Mouse (Mus musculus) mouse trophoblast stem cell (cell line): Measurements from ENCODE around the gene Cenph.
"Not testable (repeated sequence)": the region's sequence is repeated elsewhere in the genome, so short reads cannot be mapped to it uniquely, and the experiment has no call there.

ENCODE experiments used
- in situ Hi-C, 2 experiments: fragments of 300-500 bp; cut with MseI, MboI; formaldehyde crosslinking; loops; 2 replicates in 1 of 2; 3 replicates in 1 of 2; pipeline ENCODE4 v1.15.1; 2025

Gene Cenph

DNA sequence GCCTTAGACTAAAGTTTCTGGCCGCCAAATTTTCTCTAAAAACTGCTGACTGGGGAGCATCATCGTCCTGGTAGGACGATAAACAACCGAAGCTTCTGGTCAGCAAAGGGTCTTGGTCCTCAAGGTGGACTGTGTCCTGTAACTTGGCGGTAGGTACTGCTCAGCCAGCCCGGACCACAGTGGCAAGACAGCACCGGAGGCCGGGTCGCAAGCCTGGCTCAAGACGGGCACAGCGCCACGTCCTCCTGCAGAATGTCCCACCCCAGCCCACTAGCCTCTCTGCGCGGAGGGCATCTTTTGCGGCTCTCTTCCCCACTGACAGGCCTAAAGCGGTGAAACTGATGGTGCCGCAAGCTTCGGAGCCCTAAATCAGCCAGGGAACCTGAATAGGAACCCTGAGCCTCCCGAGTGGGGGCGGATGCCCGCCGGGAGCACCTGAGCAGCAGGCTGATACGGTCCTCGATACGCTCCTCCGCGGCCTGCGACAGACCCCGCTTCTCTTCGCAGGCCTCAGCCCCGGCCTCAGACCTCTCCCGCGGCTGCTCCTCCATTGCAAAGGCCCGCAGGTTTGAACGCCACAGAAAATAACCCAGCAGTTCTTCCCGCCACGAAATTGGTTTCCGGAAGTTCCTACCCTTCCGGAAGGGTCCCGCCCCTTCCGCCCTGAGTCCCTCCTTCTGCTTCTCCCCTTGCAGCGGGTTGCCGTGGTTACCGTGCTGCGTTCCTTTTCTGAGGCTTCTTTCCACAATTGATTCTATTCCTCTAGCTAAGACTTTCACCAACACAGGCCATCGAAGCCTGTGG is at the start of gene Cenph:
TSS of gene Cenph (minus strand) at position 648 of the 804 bp plus-strand sequence.
- in situ Hi-C loops, result no loop called here

DNA sequence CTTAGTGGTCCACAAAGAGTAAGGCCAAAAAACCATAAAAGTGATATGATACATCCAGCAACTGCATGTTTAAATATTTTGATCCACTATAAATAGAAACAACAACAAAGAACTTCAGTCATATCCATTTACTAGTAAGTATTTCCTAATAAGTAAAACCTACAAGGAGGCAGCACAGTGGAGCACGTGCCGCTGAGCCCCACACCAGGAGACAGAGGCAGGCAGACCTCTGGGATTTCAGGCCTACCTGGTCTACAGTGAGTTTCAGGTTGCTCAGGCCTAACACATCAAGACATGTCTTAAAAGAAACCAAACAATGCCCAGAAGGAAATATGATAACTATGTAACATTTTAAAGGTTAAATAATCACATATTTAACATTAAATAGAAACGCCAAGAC is 49.2 kb upstream of the Cenph start:
- in situ Hi-C loops, result no loop called here

DNA sequence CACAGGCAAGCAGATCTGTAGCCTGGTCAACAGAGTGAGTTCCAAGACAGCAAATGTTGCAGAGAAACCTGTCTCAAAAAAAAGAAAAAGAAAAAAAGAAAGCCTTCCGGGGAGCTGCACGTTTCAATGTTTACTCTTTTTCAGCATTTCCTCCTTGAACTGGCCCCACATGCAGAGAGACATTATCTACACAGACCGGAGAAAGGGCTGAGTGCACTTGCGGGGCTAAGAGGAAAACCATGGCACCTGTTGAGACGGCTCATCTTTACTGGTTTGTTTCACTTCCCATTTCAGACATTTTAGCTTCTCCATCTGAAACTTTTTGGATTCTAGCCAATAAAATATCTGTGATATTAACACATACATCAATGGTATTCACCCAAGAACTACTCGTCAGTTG is 48.6 kb upstream of the Cenph start:
- in situ Hi-C loops, result no loop called here

DNA sequence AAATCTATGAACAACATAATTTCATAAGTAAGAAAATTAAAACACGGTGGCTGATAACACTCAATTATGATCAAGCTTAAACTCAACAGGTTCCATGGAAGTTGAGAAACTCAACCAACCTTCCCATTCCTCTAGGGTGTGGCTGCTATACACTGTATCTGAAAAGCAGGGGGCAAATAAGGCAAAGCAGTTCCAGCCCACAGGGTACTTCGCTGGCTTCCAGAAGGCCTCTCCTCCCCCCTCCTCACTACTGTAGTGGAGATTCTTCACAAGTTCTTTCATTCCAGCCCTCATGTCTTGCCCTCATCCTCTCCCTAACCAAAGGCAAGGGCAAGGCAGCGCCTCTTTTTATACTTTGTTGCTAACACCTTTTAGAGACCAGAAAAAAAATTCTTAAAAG is 48.2 kb upstream of the Cenph start:
- in situ Hi-C loops, result no loop called here

DNA sequence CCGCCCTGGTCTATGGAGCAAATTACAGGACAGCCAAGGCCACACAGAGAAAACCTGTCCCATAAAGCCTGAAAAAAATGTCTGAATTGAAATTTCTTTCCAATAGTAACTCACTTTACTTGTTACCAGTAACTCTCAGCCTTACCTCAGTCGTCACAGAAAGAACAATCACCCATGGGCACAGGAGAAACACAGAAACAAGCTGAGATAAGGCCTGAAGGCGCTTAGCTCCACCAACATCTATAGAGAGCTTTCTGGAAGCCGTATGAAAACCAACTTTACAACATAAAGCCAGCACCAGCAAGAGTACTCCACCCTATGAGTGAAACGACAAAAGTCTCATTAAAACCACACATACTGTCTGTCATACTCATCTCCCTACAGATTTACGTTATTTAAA is 38.8 kb upstream of the Cenph start:
- in situ Hi-C loops, result no loop called here

DNA sequence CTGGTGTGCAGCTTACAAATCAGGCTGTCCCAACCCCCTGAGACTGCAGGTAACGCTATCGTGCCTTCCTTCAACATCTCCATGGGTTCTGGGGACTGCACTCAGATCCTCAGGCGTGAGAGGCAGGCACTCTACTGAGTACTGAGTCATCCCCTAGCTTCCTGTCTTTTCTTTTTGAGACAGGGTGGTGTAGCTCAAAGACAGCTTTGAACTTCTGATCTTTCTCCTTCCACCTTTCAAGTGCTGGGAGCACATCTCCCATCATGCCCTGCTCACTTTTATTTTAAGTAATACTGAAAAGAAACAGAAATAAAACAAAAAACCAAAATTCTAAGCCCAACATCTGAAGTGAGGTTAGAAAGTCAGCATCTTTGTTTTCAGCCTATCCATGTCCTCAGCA is 30.1 kb upstream of the Cenph start:
- in situ Hi-C loops, result no loop called here

DNA sequence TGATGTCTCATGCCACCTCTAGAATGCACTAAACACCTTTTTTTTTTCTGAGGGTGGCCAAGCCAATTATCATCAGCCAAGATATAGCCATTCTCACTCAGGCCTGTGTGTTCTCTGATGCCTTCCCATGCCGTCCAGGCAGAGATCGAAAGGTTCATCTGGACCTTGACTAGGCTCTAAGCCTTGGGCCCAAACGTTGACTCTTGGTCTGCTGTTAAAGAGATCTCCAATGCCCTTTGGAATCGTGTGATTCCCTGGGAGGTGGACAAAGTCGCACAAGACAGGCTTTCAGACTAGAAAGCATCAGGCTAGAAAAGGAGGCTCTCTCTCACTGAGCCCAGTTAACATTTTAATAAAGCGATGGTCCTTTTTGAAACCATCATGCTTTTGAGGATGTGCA is 21.5 kb upstream of the Cenph start:
- in situ Hi-C loops, result no loop called here

DNA sequence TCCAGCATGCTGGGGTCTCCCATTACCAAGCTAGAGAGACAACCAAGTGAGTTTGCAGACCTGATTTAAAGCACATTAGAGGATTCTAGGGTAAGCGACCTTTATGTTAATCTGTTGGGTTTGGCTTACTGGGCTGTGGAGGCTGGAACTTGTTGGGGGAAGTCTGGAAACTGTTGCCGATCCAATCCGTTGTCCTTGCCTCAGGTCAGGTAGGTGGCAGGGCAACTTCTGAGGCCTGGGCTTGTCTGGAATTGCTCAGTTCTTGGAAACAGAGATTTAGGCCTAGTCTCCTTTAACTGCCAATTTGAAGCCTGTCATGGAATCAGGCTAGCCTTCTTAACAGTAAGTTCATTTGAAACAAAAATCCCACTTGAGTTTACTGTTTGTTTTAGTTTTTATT is 13.4 kb upstream of the Cenph start:
- in situ Hi-C loops, result no loop called here

DNA sequence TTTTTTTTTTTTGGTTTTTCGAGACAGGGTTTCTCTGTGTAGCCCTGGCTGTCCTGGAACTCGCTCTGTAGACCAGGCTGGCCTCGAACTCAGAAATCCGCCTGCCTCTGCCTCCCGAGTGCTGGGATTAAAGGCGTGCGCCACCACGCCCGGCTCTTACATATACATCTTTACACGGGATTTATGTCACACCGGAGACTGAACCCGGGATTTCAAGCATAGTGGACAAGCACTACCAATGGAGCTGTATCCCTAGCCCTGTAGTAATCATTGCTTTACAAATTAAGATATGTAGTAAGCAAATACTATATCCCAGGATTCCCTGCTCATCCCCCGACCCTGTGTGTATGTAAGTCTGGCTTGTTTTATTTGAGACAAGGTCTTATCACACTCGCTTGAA is 12.4 kb upstream of the Cenph start:
- in situ Hi-C loops, result not testable (repeated sequence)

DNA sequence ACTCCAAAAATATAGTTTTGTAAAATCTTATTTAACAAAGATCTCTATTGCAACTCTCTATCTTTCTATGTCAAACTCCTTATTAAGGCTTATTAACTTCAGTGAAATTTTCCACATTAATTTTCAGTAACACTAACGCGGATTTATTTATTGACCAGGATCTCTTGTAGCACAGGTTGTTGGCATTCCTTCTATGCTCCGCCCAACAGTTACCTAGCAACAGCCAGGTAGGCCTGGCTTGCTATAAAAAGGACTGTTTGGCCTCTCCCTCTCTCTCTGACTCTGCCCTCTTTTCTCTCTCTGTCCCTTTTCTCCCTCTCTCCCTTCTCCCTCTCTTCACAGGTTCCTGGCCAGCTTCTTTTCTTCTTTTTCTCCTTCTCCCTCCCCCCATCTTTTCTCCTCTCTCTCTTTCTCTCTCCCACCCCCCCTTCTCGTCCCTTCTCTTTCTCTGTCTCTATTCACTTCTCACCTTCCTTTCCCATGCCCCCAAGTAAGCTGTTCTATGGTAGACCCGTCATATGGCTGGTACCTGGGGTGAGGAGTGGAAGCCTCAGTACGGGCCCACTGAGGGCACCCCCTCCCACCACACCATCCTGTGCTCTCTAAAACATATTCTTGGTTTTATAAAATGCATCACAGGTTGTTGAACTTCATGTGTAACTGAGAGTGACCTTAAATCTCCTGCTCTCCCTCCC is 11.8 kb upstream of the Cenph start:
- in situ Hi-C loops, result no loop called here

DNA sequence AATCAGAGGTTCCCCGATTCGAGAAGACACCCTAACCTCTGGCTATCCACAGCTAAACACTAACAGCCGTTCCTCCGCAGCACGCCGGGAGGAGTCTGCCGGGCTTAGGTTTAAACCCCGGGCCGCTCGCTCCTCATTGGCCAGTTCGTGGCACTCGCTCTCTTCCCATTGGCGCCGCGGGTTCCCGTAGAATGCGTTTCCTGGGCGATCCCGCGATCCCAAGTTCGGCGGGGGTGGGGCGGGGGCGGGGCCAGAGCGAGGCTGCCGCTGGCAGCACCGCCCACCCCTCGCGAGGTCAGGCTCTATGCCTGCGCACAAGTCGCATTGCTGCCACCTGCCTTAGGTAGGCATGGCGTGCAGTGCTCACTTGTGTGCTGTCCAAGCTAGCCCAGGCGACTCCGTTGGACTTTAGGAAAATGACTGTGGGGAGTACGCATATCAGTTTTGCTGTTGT is 10.7 kb upstream of the Cenph start, which contains the start of gene Ccnb1:
TSS of gene Ccnb1 (minus strand) at position 157 of the 454 bp plus-strand sequence.
- in situ Hi-C loops, result no loop called here

DNA sequence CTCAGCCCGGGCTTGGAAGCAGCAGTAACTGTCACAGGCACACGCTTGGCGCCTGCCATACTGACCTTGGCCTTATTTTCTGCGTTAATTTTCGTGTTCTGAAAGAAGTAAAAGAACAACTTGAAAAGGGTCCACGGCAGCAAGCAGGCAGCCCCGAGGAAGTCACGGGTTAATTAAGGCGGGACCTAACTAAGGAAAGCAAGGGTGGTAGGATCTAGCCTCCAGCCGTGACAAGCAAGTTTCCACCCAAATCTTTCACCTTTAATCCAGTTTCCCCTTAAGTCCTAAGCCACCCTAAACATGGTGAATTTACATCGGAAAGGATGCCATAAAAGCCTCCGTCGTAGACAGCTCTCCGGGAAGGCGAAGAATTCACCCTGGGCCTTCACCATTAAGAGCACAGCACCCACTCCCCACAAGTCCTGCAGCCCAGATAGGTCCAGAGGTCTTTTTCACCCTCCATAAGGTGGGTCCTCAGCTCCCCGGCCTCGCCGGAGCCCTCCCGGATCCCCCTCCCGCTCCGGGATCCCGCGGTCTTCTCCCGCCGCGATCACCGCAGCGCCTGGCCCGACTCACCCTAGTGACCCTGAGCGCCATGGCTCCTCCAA is 10.2 kb upstream of the Cenph start:
- in situ Hi-C loops, result no loop called here

DNA sequence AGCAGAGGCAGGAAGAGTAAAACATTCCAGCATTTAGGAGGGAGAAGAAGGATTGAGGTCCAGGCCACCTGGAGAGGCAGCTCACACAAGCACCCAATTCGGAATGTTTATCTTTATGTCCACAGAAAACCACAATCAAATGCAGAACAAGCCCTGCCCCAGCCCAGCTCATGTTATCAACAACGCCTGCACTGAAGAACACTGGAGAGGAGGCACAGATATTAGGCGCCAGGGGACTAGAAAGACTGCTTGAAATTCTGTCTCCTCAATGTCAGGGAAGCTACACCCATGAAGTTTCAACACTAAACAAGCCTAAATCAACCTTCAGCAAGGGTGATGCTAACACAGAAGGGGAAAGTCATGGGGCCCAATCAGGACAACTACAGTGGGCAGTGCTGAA is 1.8 kb upstream of the Cenph start:
- in situ Hi-C loops, result no loop called here

DNA sequence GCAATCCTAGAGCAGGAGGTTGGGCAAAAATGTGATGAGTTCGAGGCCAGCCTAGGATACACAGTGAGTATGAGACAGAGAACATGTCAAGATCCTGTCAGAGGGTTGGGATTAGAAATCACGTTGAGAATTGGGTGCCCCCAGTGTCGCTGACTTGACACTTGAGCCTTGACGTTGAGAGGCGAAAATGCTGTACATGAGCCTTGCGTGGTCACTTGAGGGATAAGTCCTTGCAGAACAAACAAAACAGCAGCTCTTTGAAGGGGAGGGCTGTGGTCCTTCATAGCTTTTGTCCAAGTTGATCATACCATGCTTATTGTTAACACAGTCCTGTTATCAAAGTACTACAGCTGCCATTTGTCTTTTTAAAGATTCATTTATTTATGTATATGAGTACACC is 1.0 kb upstream of the Cenph start:
- in situ Hi-C loops, result no loop called here

DNA sequence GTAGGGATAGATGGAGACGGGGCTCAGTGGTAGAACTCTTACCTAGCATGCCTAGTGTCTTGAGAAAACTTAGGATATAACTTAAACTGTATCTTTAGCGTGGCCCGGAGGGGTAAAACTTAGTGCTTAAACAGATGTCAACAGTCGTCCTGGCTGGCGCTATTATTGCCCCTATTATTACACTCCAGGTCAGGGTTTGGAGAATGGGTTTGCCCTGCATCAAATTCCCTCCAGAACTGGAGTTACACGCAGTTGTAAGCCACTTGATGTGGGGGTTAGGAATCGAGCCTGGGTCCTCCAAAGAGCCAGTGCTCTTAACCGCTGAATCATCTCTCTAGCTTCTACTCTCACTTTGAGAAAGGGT is 339 bp upstream of the Cenph start:
- in situ Hi-C loops, result no loop called here

DNA sequence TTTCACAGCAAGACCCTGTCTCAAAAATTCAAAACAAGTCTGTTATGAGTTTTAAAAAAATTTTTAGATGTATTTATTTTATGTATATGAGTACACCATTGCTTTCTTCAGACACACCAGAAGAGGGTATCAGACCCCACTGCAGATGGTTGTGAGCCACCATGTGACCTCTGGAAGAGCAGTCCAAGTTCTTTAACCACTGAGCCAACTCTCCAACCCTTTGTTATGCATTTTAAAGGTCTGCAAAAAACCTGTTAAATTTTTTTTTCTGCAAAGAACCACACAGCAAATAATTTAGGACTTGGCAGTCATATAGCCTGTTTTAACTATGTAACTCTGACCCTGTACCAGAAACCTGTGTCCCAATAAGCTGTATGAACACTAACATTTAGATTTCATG is 995 bp downstream of the Cenph start:
- in situ Hi-C loops, result no loop called here

DNA sequence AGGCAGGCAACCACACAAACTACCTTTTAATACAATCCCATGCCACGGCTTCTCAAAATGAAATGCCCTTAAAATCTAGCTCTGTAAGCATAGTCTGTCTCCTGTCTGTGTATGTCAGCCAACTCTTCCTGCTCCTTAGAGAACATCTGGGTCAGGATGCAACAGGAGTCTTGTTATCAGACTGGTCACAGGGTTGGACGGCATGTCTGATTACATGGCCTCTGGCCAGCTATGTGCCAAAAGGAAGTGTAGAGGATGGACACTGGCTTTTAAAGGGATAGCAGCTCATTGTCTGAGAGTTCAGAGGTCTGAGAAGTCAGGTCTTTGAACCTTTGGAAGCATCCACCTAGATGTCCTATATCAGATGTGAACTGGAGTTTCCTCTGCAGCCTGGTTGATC is 20.4 kb downstream of the Cenph start:
- in situ Hi-C loops, result no loop called here

DNA sequence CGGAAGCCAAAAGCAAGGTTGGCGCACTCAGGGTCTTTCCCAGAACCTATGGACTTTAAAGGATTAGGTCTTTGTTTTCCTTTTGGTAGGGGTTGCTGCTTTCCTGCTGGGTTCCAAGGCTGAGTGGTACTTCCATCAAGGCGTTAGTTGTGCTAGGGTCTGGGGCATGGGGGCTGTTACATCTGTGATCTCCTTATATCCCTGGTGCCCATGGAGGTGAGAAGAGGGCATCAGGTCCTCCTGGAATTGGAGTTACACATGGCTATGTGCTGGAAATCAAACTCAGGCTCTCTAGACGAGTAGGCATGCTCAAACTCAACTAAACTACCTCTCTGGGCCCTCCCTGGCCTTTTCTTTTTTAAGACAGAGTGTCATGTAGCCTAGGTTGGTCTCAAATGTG is 21.5 kb downstream of the Cenph start:
- in situ Hi-C loops, result no loop called here

DNA sequence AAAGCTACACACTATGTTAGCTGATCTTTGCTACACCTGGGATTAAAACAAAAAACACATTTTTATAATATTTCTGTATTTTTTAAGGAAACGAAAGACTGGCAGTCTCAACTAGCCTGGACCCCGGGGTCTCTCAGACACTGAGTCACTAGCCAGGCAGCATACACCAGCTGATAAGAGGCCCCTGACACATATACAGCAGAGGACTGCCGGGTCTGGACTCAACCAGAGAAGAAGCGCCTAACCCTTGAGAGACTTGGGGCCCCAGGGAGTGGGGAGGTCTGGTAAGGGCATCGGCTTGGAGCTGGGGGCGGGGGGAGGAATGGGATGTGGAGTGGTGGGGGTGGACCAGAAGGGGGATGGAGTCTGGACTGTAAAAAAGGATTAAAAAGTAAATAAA is 22.7 kb downstream of the Cenph start:
- in situ Hi-C loops, result no loop called here

DNA sequence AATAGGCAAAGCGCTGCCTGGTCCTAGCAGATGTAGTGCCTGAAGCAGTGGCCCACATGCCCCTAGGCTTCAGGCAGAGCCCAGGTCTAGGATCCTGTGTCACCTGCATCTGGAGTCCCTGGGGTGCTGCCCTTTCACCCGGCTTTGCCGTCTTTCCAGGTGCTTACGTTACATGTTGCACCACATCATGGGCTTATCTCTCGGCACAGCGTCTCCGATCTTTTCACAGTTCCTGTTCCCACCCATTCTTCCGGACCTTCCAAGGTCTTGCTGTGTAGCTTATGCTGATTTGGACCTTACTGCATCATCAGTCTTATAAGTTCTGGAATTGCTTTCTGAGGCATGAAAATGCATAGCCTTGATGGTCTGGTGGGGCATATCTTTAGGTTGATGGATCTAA is 23.2 kb downstream of the Cenph start:
- in situ Hi-C loops, result no loop called here

DNA sequence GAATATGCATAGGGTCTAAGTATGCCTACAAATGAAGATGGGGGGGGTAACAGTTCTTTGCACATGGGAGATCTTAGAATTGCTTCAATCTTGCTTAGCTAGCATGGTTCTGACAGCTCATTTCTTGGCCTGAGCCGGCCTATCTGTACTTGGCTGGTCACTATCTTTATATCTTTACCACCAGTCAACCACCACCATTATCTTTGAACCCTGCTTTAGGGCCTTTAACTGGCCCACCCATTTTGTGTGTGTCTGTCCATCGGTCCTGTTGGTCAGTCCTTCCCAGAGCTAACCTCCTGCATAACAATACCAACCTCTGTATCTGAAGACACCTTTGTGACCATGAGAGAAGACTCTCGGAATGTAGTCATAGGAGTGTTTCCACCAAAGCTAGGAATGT is 24.3 kb downstream of the Cenph start:
- in situ Hi-C loops, result no loop called here

DNA sequence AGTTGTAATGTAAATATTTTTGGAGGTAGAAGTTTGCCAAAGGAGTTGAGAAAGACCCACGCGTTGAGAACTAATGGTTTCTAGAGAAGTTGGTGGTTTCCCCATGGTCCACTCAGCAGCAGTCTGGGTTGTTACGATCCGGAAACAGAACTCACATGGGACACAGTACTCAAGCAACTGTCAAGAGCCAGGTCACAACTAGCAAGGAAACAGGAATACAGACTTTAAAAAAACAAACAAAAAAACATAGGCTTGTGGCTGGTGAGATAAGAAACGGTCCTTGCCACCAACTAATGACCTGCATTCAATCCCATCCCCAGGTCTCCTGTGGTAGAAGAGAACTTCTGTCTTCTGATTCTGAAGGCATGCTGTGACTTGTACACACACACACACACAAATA is 24.9 kb downstream of the Cenph start:
- in situ Hi-C loops, result no loop called here

DNA sequence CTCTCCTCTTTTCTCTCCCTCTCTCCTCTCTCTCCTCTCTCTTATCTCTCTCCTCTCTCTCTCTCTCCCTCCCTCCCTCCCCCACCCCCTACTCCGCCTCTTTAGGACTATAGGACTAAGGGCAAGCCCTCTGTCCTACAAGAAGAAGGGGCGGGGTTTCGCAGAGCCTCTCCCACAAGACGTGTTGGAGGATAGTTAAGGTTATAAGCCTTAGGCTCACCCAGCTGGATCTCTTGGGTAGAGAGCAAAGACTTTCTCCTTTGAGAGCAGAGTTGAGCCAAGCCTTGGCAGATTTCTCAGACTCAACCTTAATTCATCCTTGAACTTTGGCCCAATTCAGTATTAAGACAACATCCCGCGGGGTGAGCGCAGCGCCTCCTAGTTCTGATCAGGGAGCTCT is 27.1 kb downstream of the Cenph start:
- in situ Hi-C loops, result no loop called here
